Mouse (Mus musculus) midbrain, embryonic 10.5 days (tissue): Measurements from ENCODE around the gene Gm21663. TPM values are rescaled to one million over a fixed set of nuclear protein-coding genes. Genes with fewer than 3 reads are reported as not detected.
"Not testable (repeated sequence)": the region's sequence is repeated elsewhere in the genome, so short reads cannot be mapped to it uniquely, and the experiment has no call there.

ENCODE experiments used
- DNase-seq: peaks from one replicate; pipeline ENCODE4 v3.0.0-alpha.2; 2017; ENCODE audit warnings: low spot score
- H3K27ac ChIP-seq: fragments of 300-500 bp; sonication (generic); replicated peaks from 2 replicates; pipeline ENCODE4 v1.5.1; 2016; ENCODE audit warnings: mild to moderate bottlenecking
- H3K27me3 ChIP-seq: fragments of 300-500 bp; sonication (generic); 2 replicates; pipeline ENCODE4 v1.6.1; 2016; ENCODE audit warnings: low read depth, mild to moderate bottlenecking; ENCODE audit not compliant: poor library complexity, severe bottlenecking
- H3K36me3 ChIP-seq: fragments of 300-500 bp; sonication (generic); 2 replicates; pipeline ENCODE4 v1.6.1; 2016; ENCODE audit warnings: mild to moderate bottlenecking, moderate library complexity
- H3K4me1 ChIP-seq: fragments of 300-500 bp; sonication (generic); 2 replicates; pipeline ENCODE4 v1.6.1; 2016
- H3K4me3 ChIP-seq: fragments of 300-500 bp; sonication (generic); 2 replicates; pipeline ENCODE4 v1.5.1; 2016; ENCODE audit warnings: mild to moderate bottlenecking, moderate library complexity
- H3K9me3 ChIP-seq: fragments of 300-500 bp; sonication (generic); replicated peaks from 2 replicates; pipeline ENCODE4 v1.6.1; 2016; ENCODE audit warnings: mild to moderate bottlenecking
- WGBS: fragments of 180-500 bp; shearing (Covaris S2); methylation state at CpG from one replicate; pipeline ENCODE4 v1.1.7; 2016; 5-methylcytosine and 5-hydroxymethylcytosine counted together
- polyA plus RNA-seq: library from polyadenylated mRNA; unstranded; fragments of >200 nt; fragmentation: Nextera tagmentation; extraction: Ambion mirVana; gene quantifications from 2 replicates; pipeline ENCODE4 v1.2.1, GENCODE M21; 2016

The Gm21663 gene
- polyA plus RNA-seq = 0.10 TPM in 1 of 2 replicates, not detected in the other

DNA sequence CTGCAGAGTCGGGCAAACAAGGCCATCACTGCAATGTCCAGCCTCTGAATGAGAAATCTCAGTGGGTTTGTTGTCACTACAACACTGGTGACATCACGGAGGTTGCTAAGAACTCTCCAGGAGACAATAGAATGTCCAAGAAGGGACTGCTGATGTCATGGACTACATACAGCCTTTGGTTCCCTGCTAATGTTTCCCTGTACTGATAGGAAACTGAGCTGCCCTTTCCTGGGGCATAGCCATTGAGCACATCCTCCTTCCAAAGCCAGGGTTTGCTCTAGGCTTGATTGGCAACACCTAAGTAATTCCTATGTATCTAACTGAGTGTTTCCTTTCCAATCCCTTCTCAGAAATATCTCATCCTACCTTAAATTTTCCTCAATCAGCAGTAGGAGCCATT lies at the start of gene Gm21663:
Gene Gm21663 (minus strand): TSS at position 101 of the 400 bp plus-strand sequence.
- H3K4me3 ChIP-seq = not testable (repeated sequence)

GRCm38 (mm10) chr5:25988550-25988949 lies 46.4 kb upstream of the Gm21663 start, which contains the start of gene Gm21698:
Gene Gm21698 (minus strand): TSS chr5:25988650.
- H3K27me3 ChIP-seq, H3K4me1 ChIP-seq, H3K9me3 ChIP-seq, H3K27ac ChIP-seq, H3K4me3 ChIP-seq, H3K36me3 ChIP-seq, DNase-seq: not testable (repeated sequence)
- no CpG with 5 or more reads among the region's 3 CpGs for WGBS

More for the DNA sequence above, at the start of gene Gm21663:
- not testable (repeated sequence) for H3K27me3 ChIP-seq, H3K4me1 ChIP-seq, H3K27ac ChIP-seq, H3K9me3 ChIP-seq, H3K36me3 ChIP-seq, DNase-seq
- WGBS = 68% methylated on average over 2 of the region's 2 CpGs

GRCm38 (mm10) chr5:25972563-25972962 lies 30.4 kb upstream of the Gm21663 start, which contains the start of gene Gm21680:
Gene Gm21680 (minus strand): TSS chr5:25972663.
- H3K27ac ChIP-seq, H3K27me3 ChIP-seq, DNase-seq, H3K4me1 ChIP-seq, H3K9me3 ChIP-seq, H3K4me3 ChIP-seq, H3K36me3 ChIP-seq: not testable (repeated sequence)
- no CpG with 5 or more reads among the region's 2 CpGs for WGBS

DNA sequence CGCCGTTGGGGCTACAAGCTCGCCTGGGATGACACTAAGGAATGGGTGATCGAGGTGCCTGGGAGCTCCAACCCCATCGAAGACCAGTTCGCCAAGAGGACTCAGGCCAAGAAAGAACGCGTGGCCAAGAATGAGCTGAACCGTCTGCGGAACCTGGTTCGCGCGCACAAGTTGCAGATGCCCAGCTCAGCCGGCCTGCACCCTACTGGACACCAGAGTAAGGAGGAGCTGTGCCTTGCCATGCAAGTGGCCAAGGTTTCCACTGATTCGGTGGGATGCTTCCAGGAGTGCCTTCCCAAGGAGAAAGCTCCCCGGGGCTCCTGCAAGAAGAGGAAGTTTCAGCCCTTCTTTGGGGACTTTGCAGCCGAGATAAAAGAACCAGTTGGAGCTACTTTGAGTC lies 14.9 kb upstream of the Gm21663 start:
- not testable (repeated sequence) for H3K9me3 ChIP-seq, H3K27ac ChIP-seq, DNase-seq, H3K27me3 ChIP-seq, H3K4me1 ChIP-seq, H3K36me3 ChIP-seq
- peak overlapping the region; percentile 38; the same call in 1 of the 2 replicates for H3K4me3 ChIP-seq
- WGBS = 65% methylated on average over 17 of the region's 17 CpGs

GRCm38 (mm10) chr5:25956611-25957010 lies 14.4 kb upstream of the Gm21663 start:
- not testable (repeated sequence) for H3K27me3 ChIP-seq, H3K4me1 ChIP-seq, H3K27ac ChIP-seq, H3K36me3 ChIP-seq, H3K9me3 ChIP-seq
- WGBS = 35% methylated on average over 32 of the region's 32 CpGs
- peak overlapping the region; percentile 38 for H3K4me3 ChIP-seq
- peak; percentile 28 for DNase-seq

- not testable (repeated sequence) for H3K4me1 ChIP-seq, DNase-seq, H3K4me3 ChIP-seq, H3K36me3 ChIP-seq, H3K27ac ChIP-seq, H3K27me3 ChIP-seq, H3K9me3 ChIP-seq
- WGBS = 88% methylated on average over 2 of the region's 2 CpGs
Measured at GRCm38 (mm10) chr5:25954317-25954716, 12.1 kb upstream of the Gm21663 start, which contains the start of gene Gm21671. Gene Gm21671 (minus strand): TSS chr5:25954417.

DNA sequence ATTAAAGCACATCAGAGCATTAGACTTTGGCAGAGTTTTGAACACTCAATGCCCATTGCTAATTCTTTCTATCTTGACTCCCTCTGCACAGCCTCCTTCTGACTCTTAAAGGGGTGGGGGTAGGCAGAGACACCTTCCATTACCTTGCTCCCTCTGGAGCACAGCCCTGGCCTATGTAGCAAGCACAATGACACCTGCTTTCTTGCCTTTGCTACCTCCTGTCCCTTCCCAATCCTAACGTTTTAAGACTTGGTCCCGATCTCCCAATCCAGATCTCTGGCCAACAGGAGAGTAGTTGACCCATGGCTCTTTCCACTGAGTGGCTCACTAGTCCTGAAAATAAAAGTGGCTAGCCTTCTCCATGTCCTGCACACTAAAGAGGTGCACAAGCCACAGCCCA lies 3.2 kb upstream of the Gm21663 start:
- WGBS = 77% methylated on average over 2 of the region's 2 CpGs
- H3K4me1 ChIP-seq, H3K4me3 ChIP-seq, H3K27me3 ChIP-seq, H3K27ac ChIP-seq, H3K36me3 ChIP-seq, DNase-seq, H3K9me3 ChIP-seq: not testable (repeated sequence)

DNA sequence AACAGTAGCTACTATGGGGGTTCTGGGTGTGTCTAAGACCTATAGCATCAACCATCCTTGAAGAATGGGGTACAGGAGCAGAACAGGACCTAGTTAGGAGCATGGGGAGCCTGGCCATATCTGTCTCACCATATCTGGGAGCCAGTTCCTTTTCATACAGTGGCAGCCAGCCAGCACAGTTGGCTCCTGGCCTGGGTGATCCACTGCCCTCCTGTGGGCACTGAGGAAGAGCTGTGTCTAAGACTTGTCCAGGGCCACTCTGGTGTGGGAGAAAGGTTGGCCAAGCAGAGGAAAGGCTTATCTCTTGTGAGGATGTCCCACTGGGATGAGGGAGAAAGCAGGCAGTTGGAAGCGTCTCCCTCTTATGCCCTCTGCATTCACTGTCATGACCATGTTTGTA lies 50.9 kb downstream of the Gm21663 start:
- Histone ChIP-seq H3K4me1 (peaks cover 9% of the 10 kb centered on the region; the same call in 1 of the 2 replicates), H3K27me3 (no peaks in the 10 kb centered on the region), H3K27ac (no peak overlapping the region), H3K9me3 (no peaks in the 10 kb centered on the region), H3K4me3 (no peak overlapping the region), H3K36me3 (no peaks in the 10 kb centered on the region)
- WGBS = 87% methylated on average over 1 of the region's 1 CpGs
- DNase-seq = no peak

DNA sequence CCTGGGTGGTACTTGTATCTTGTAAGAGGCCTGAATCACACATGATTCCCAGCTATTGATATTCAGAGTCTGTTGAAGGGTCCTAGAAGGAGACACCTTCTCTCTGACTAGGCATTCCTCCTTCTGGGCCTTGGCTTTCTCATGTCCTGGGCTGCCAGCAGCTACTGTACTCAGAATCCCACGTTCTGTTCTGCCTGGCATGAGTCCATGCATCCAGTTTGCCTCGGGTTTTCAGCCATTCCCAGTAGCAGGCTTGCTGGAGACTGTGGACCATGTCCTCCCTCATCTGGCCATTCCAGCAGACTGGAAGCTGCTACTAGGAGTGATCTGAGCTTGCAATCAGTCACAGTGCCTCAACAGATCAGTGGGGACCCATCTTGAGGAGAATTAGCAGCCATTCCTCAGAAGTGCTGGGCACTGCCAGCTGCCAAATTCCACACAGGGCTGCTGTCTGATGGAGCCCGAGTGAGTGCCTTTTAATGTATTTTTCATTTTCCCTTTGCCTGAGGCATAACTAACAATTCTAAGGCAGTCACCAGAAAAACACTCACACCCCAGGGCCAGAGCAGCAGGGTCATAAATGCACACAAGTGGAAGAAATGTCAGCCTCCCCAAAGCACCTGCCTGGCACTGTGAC lies 52.3 kb downstream of the Gm21663 start:
- no peak overlapping the region for H3K4me3 ChIP-seq
- peaks cover 9% of the 10 kb centered on the region; the same call in 1 of the 2 replicates for H3K4me1 ChIP-seq
- H3K36me3 ChIP-seq = no peaks in the 10 kb centered on the region
- 71% methylated on average over 3 of the region's 3 CpGs for WGBS
- H3K9me3 ChIP-seq = peaks cover 9% of the 10 kb centered on the region
- no peak overlapping the region for H3K27ac ChIP-seq
- no peaks in the 10 kb centered on the region for H3K27me3 ChIP-seq
- DNase-seq = no peak

DNA sequence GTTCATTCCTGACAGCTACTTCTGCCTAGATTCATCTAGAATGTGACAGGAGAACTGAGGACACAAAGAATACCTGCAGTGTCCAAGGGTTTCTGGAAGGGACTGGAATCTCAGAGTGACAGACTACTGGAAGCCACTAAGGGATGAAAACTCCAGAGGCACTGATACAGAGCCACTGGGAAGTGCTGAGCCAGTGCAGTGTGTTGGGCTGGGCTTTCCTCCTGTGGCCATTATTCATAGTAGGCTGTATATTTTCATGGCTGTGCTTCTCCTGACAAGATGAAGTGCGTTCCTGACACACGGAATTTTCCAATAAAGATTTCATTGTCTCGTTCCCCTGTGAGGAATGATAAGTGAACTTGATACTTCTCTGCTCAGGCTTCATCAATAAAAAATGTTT lies 55.5 kb downstream of the Gm21663 start:
- 96% methylated on average over 3 of the region's 3 CpGs for WGBS
- Histone ChIP-seq H3K36me3 (no peaks in the 10 kb centered on the region), H3K27ac (no peak overlapping the region), H3K27me3 (no peaks in the 10 kb centered on the region), H3K4me3 (no peak overlapping the region), H3K4me1 (no peaks in the 10 kb centered on the region), H3K9me3 (peaks cover 14% of the 10 kb centered on the region)
- no peak for DNase-seq

Other genes starting within 250 kb of the Gm21663 start
- gene Xrcc2, start 236.6 kb downstream of the Gm21663 start, polyA plus RNA-seq = 15.7 and 17.3 TPM in 2 replicates
- gene Actr3b, start 182.4 kb downstream of the Gm21663 start, polyA plus RNA-seq = 7.0 and 7.2 TPM in 2 replicates
- 0.06 TPM in 1 of 2 replicates, not detected in the other for gene Gm21671, start 12.0 kb upstream of the Gm21663 start, polyA plus RNA-seq
- gene Gm21680, start 30.3 kb upstream of the Gm21663 start, polyA plus RNA-seq = not detected in 2 replicates
- 0.09 TPM in 1 of 2 replicates, not detected in the other for gene Gm21698, start 46.3 kb upstream of the Gm21663 start, polyA plus RNA-seq
- gene Gm1979, start 62.4 kb upstream of the Gm21663 start, polyA plus RNA-seq = 0.12 TPM in 2 replicates
- not detected in 2 replicates for gene Gm5862, start 80.5 kb upstream of the Gm21663 start, polyA plus RNA-seq
- gene Speer4a, start 97.2 kb upstream of the Gm21663 start, polyA plus RNA-seq = 0.07 TPM in 1 of 2 replicates, not detected in the other
- not detected in 2 replicates for gene Gm7347, start 116.2 kb upstream of the Gm21663 start, polyA plus RNA-seq
- not detected in 2 replicates for gene Gm10471, start 146.9 kb upstream of the Gm21663 start, polyA plus RNA-seq
- gene 5031410I06Rik, start 163.0 kb upstream of the Gm21663 start, polyA plus RNA-seq = not detected in 2 replicates
- not detected in 2 replicates for gene Gm10220, start 179.0 kb upstream of the Gm21663 start, polyA plus RNA-seq